Mouse (Mus musculus) liver, embryonic 14.5 days (tissue): ENCODE measurements at regions not wholly inside any gene's neighbourhood (a gene's known extent, or its start where the extent isn't known, plus 50 kb on each side); places are given as distances from the start of the nearest gene placed in this dataset.

ENCODE experiments used
- CTCF ChIP-seq: IDR thresholded peaks from 2 replicates; pipeline ENCODE4 v1.5.1; 2016; ENCODE audit warnings: antibody characterized with exemption, low read depth, control low read depth
- EP300 ChIP-seq: IDR thresholded peaks from 2 replicates; pipeline ENCODE4 v1.6.1; 2016; ENCODE audit warnings: antibody characterized with exemption, low read depth

GRCm38 (mm10) chr9:61125769-61126168 lies 246.4 kb upstream of the Tle3 start:
- TF ChIP-seq CTCF, result no peak
- TF ChIP-seq EP300, result no peak
